Mouse (Mus musculus) bone marrow, adult 2 months (tissue): ENCODE data around the gene Bpifb5. TPM values are rescaled to one million over a fixed set of nuclear protein-coding genes. Genes with fewer than 3 reads are reported as not detected.
"Not testable (repeated sequence)": the region's sequence is repeated elsewhere in the genome, so short reads cannot be mapped to it uniquely, and the experiment has no call there.

Experiments
- H3K27ac ChIP-seq: fragments of 200-500 bp; 2 replicates; pipeline ENCODE4 v1.5.1; 2012; ENCODE audit warnings: low read depth, mild to moderate bottlenecking, control low read depth, inconsistent platforms, low read length; ENCODE audit not compliant: control insufficient read depth, poor library complexity, insufficient read depth
- H3K4me1 ChIP-seq: fragments of 200-500 bp; 2 replicates; pipeline ENCODE4 v1.6.1; 2011; ENCODE audit warnings: low read length; ENCODE audit not compliant: control insufficient read depth, insufficient read depth
- H3K4me3 ChIP-seq: fragments of 200-500 bp; replicated peaks from 2 replicates; pipeline ENCODE3; 2011; ENCODE audit warnings: mild to moderate bottlenecking, low read depth, low read length, control low read depth; ENCODE audit not compliant: control insufficient read depth
- CTCF ChIP-seq: fragments of 200-500 bp; IDR thresholded peaks from 2 replicates; pipeline ENCODE4 v1.5.1; 2011; ENCODE audit warnings: low read length, control low read depth; ENCODE audit not compliant: control insufficient read depth, insufficient read depth
- POLR2A ChIP-seq: fragments of 200-500 bp; IDR thresholded peaks from 2 replicates; pipeline ENCODE4 v1.6.1; 2011; ENCODE audit warnings: low read depth, mild to moderate bottlenecking, control low read depth, low read length, borderline replicate concordance; ENCODE audit not compliant: control insufficient read depth
- WGBS: fragments of 180-500 bp; shearing (Covaris S2); methylation state at CpG from one replicate; pipeline ENCODE4 v1.1.7; 2018; 5-methylcytosine and 5-hydroxymethylcytosine counted together
- polyA plus RNA-seq: library from polyadenylated mRNA; stranded (reverse); fragments of >200 nt; gene quantifications from 2 replicates; pipeline ENCODE4 v1.2.4, GENCODE M21; 2011; ENCODE audit warnings: low replicate concordance; ENCODE audit not compliant: missing spikeins, insufficient read depth, insufficient read length

Bpifb5 gene
- polyA plus RNA-seq, 1 experiment: 2.1 TPM

- WGBS: 73% methylated on average over 4 of the region's 4 CpGs
- Histone ChIP-seq H3K4me1 (no peaks in the 10 kb centered on the region), H3K4me3 (no peak overlapping the region), H3K27ac (no peak overlapping the region)
- TF ChIP-seq POLR2A (no peak), CTCF (no peak)
Observed at GRCm38 (mm10) chr2:154255770-154256169, 32.2 kb downstream of the Bpifb5 start.

GRCm38 (mm10) chr2:154257554-154257953 is 34.0 kb downstream of the Bpifb5 start, which contains the start of gene Bpifb9a:
Bpifb9a (plus strand) TSS chr2:154257854.
- H3K4me3 ChIP-seq, H3K27ac ChIP-seq, H3K4me1 ChIP-seq: not testable (repeated sequence)
- WGBS: 80% methylated on average over 5 of the region's 5 CpGs

GRCm38 (mm10) chr2:154264397-154264796 is 40.9 kb downstream of the Bpifb5 start:
- not testable (repeated sequence) for H3K4me1 ChIP-seq

More at GRCm38 (mm10) chr2:154264397-154264796, 40.9 kb downstream of the Bpifb5 start:
- 29% methylated on average over 3 of the region's 3 CpGs for WGBS
- not testable (repeated sequence) for H3K27ac ChIP-seq, H3K4me3 ChIP-seq

Other genes with a start within 250 kb of the Bpifb5 start
- gene Bpifa6, start 248.8 kb upstream of the Bpifb5 start, polyA plus RNA-seq: not detected in 2 replicates
- not detected in 2 replicates for gene Bpifa2, start 215.5 kb upstream of the Bpifb5 start, polyA plus RNA-seq
- not detected in 2 replicates for gene Bpifa3, start 93.4 kb upstream of the Bpifb5 start, polyA plus RNA-seq
- not detected in 2 replicates for gene Bpifa1, start 80.9 kb upstream of the Bpifb5 start, polyA plus RNA-seq
- not detected in 2 replicates for gene Bpifa5, start 61.1 kb upstream of the Bpifb5 start, polyA plus RNA-seq
- not detected in 2 replicates for gene Bpifb1, start 32.9 kb upstream of the Bpifb5 start, polyA plus RNA-seq
- not detected in 2 replicates for gene Bpifb9a, start 34.1 kb downstream of the Bpifb5 start, polyA plus RNA-seq
- gene Bpifb9b, start 83.5 kb downstream of the Bpifb5 start, polyA plus RNA-seq: not detected in 2 replicates
- 4.4 and 16.3 TPM in 2 replicates for gene Cdk5rap1, start 149.3 kb downstream of the Bpifb5 start, polyA plus RNA-seq
- 3.3 and 3.6 TPM in 2 replicates for gene Snta1, start 184.4 kb downstream of the Bpifb5 start, polyA plus RNA-seq
- 6.7 and 16.4 TPM in 2 replicates for gene Cbfa2t2, start 212.7 kb downstream of the Bpifb5 start, polyA plus RNA-seq